Mouse (Mus musculus): ENCODE measurements at regions not wholly inside any gene's neighbourhood (a gene's known extent, or its start where the extent isn't known, plus 50 kb on each side); places are given as distances from the start of the nearest gene placed in this dataset.

DNA sequence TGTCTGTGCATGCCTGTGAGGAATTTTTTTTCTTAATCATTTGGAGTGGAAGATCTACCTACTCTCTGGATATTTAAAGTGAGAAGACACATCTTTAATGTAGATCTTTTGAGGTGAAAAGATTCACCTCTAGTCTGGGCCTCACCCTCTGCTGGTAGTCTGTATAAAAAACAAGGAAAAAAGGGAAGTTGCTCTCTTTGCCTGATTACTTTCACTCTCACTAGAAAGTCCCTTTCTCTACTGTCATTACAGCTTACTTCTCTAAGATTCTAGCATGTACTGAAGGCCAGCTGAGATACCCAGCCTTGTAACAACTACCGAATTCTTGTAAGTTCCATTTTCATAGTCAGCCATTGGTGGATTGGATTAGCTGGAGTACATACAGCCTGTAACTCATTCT is 3791.9 kb downstream of the 9330182O14Rik start:
- Histone ChIP-seq H3K4me3 (ENCODE audit: insufficient read depth, low read length) (no peak overlapping the region), H3K27ac (ENCODE audit: insufficient read depth, low read length) (no peak overlapping the region), H3K4me1 (ENCODE audit: control insufficient read depth, insufficient read depth, low read length) (no peaks in the 10 kb centered on the region)
- TF ChIP-seq POLR2A (IDR thresholded peaks at IDR 0.05; ENCODE audit: extremely low read depth, insufficient read depth, low read length) (no peak), CTCF (IDR thresholded peaks at IDR 0.05; ENCODE audit: extremely low read depth, insufficient read depth, low read length) (no peak)

DNA sequence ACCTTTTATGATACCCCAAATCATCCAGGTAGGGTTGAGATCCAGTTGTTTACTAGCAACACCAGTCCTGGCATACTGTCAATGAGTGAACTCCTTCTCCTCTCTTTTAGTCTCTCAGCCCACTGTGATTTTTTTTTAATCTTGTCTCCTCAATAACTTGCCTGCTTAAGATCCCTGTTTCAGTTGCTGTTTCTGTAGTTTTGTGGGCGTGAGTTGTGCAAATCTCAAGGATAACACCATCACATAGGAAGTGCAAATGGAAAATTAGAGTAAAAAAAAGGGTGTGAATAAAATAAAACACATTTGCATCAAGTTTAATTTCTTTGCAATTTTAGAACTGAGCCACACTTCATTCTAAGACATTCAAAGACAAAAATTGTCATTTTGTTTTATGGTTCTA is 3799.4 kb downstream of the 9330182O14Rik start:
- Histone ChIP-seq H3K4me3 (ENCODE audit: insufficient read depth, low read length) (no peak overlapping the region), H3K27ac (ENCODE audit: insufficient read depth, low read length) (no peak overlapping the region), H3K4me1 (ENCODE audit: control insufficient read depth, insufficient read depth, low read length) (peaks cover 1% of the 10 kb centered on the region; the same call in 1 of the 2 replicates)
- TF ChIP-seq POLR2A (IDR thresholded peaks at IDR 0.05; ENCODE audit: extremely low read depth, insufficient read depth, low read length) = no peak
- no peak for TF ChIP-seq CTCF (IDR thresholded peaks at IDR 0.05; ENCODE audit: extremely low read depth, insufficient read depth, low read length)

DNA sequence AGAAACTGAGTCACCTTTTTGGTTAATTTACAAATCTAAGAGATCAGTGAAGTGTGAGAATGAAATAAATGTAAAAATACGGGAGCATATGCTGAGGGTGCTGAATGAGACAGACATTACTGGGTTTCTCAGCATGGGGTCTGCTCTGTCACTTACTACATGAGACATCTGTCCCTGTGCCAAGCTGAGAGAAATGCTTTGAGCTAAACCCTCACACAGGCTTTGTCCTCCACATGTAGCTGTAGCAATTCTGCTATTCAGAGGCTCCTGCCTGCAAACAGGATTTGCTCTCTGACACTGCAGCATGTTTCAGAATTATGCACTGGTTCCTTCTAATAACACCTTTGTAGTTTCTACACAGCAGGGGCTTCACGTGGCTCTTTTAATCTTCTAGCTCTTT is 3806.3 kb downstream of the 9330182O14Rik start:
- no peak overlapping the region for H3K27ac ChIP-seq (ENCODE audit: insufficient read depth, low read length)
- no peaks in the 10 kb centered on the region for H3K4me1 ChIP-seq (ENCODE audit: control insufficient read depth, insufficient read depth, low read length)
- no peak for TF ChIP-seq CTCF (IDR thresholded peaks at IDR 0.05; ENCODE audit: extremely low read depth, insufficient read depth, low read length)
- TF ChIP-seq POLR2A (IDR thresholded peaks at IDR 0.05; ENCODE audit: extremely low read depth, insufficient read depth, low read length) = no peak
- H3K4me3 ChIP-seq (ENCODE audit: insufficient read depth, low read length) = no peak overlapping the region

DNA sequence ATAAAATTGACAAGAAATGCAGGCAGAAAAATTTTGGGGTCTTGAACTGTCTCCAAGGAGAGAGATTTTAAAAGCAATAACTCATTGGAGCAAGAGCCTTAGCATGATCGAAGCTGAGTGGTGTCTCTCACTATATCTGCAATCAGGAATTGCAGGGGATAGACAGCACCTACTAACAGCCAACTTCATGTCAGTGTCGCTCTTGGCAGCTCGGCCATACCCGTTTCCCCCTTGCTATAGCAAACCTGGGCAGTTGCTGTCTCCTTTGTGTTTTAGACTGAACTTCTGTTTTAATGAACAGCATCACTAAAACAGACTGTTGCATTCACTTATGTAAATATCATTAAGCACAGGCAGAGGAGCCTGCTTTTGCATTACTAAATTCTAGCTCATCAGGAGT is 3806.7 kb downstream of the 9330182O14Rik start:
- H3K27ac ChIP-seq (ENCODE audit: insufficient read depth, low read length) = no peak overlapping the region
- TF ChIP-seq CTCF (IDR thresholded peaks at IDR 0.05; ENCODE audit: extremely low read depth, insufficient read depth, low read length) (no peak), POLR2A (IDR thresholded peaks at IDR 0.05; ENCODE audit: extremely low read depth, insufficient read depth, low read length) (no peak)

DNA sequence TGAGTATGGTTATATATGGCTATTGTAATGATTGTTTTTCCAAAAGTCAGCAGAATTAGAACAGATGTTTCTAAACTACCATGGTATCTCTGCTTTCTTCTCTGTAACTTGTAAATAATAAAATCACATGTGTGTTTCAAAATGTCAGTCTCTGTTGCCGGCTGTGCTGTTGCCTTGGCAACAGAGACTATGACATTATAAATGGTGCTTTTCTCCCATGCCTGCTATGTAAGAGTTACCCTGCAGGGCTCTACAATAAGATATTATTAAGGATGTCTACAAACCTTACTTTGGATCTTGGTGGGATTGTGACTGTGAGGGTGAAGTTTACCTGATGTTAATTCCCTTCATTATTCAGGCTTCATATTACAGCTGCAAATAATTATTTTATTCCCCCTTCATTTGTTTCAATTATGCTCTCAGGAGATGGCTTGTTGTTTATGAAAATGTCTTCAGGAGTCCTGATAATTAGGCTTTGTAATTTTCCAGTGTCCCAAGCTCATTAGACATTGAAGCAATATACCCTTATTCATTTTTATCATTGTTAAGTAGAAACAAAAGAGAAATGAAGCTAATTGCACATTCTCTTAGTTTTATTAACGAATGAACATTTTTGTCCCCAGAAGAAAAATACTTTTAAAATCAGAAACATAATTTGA is 3808.0 kb downstream of the 9330182O14Rik start:
- Histone ChIP-seq H3K27ac (ENCODE audit: insufficient read depth, low read length) (no peak overlapping the region), H3K4me1 (ENCODE audit: control insufficient read depth, insufficient read depth, low read length) (no peaks in the 10 kb centered on the region), H3K4me3 (ENCODE audit: insufficient read depth, low read length) (no peak overlapping the region)
- no peak for TF ChIP-seq CTCF (IDR thresholded peaks at IDR 0.05; ENCODE audit: extremely low read depth, insufficient read depth, low read length)
- TF ChIP-seq POLR2A (IDR thresholded peaks at IDR 0.05; ENCODE audit: extremely low read depth, insufficient read depth, low read length) = no peak

More for the DNA sequence above, 3806.7 kb downstream of the 9330182O14Rik start:
- H3K4me3 ChIP-seq (ENCODE audit: insufficient read depth, low read length) = no peak overlapping the region
- H3K4me1 ChIP-seq (ENCODE audit: control insufficient read depth, insufficient read depth, low read length) = no peaks in the 10 kb centered on the region

DNA sequence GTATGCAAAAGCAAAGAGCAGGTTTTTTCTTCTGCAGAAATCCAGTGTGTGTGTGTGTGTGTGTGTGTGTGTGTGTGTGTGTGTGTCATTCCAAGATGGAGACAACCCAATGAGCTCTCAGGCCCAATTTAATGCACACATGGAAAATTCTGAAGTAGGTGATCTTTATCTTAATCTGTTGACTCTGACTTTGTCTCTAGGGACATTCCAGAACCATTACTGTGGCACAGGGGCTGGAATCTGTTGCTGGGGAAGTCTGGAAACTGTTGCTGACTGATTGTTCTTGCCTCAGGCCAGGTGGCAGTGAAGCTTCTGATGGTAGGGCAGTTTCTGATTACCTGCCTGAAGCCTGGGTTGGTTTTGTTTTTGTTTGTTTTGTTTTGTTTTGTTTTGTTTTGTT is 3850.8 kb downstream of the 9330182O14Rik start:
- Histone ChIP-seq H3K4me1 (ENCODE audit: control insufficient read depth, insufficient read depth, low read length) (no peaks in the 10 kb centered on the region), H3K27ac (ENCODE audit: insufficient read depth, low read length) (no peak overlapping the region), H3K4me3 (ENCODE audit: insufficient read depth, low read length) (no peak overlapping the region)
- TF ChIP-seq CTCF (IDR thresholded peaks at IDR 0.05; ENCODE audit: extremely low read depth, insufficient read depth, low read length) (no peak), POLR2A (IDR thresholded peaks at IDR 0.05; ENCODE audit: extremely low read depth, insufficient read depth, low read length) (no peak)

DNA sequence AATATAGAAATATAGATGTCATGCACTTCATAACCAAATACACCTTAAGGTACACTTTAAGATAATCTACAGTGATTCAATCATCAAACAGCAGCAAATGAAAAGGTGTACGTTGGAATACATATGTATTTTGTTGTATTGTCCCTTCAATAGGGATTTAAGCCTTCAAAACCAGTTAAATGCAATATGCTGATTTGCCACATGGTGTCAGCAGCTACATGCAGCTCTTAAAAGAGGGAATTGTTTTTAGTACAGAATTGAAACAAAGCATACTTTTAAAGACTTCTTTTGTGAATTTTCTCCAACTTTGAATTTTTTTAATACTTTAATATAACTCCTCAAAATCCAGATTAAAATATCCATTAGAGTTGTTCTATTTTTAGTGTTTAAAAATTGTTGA is 3857.1 kb downstream of the 9330182O14Rik start:
- TF ChIP-seq POLR2A (IDR thresholded peaks at IDR 0.05; ENCODE audit: extremely low read depth, insufficient read depth, low read length) = no peak
- no peak for TF ChIP-seq CTCF (IDR thresholded peaks at IDR 0.05; ENCODE audit: extremely low read depth, insufficient read depth, low read length)
- Histone ChIP-seq H3K4me3 (ENCODE audit: insufficient read depth, low read length) (no peak overlapping the region), H3K4me1 (ENCODE audit: control insufficient read depth, insufficient read depth, low read length) (no peaks in the 10 kb centered on the region), H3K27ac (ENCODE audit: insufficient read depth, low read length) (no peak overlapping the region)

DNA sequence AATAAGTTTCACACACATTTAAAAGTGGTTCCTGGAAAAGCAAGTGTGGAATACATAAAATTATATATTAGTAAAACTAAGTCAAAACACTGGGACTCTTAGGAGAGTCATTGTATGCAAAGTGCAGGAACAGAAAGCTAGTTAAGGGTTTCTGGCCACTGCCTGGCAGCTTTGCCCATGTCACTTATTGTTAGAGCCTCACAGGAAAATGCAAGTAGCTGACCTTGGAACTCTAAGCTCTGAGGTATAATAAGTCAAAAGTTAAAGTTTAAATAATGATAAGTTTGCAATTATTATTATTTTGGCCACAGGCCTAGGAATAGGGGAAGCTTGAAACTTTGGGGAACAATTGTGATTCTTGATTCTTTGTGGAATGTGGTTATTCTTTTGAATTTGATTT is 3858.8 kb downstream of the 9330182O14Rik start:
- Histone ChIP-seq H3K27ac (ENCODE audit: insufficient read depth, low read length) (no peak overlapping the region), H3K4me3 (ENCODE audit: insufficient read depth, low read length) (no peak overlapping the region), H3K4me1 (ENCODE audit: control insufficient read depth, insufficient read depth, low read length) (no peaks in the 10 kb centered on the region)
- TF ChIP-seq POLR2A (IDR thresholded peaks at IDR 0.05; ENCODE audit: extremely low read depth, insufficient read depth, low read length) (no peak), CTCF (IDR thresholded peaks at IDR 0.05; ENCODE audit: extremely low read depth, insufficient read depth, low read length) (no peak)

DNA sequence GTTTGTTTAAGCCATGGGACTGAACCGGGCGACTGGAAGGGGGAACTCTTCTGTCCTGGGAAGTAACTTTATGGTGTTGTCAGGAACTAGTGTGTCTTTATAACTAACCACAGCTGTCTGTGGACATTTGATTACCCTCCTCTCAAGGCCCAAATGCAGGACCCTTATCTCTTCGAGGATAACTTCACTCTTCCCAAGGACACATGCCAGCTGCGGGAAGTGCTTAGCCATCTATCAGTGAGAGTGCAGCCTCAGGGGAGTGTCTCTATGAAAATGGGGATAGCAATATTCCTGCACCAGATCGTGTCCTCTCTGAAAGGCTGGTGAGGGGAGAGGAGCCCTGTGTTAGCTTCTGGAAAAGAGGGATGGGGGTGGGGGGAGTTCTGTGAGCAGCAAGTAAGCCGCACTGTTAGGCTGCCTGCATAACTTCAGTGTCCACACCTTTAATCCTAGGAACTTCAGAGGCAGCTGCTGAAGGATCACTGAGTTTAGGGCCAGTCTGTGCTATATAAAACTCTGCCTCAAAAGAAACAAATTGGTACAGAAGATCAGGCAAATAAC is 3892.4 kb downstream of the 9330182O14Rik start:
- TF ChIP-seq CTCF (IDR thresholded peaks at IDR 0.05; ENCODE audit: extremely low read depth, insufficient read depth, low read length) (no peak), POLR2A (IDR thresholded peaks at IDR 0.05; ENCODE audit: extremely low read depth, insufficient read depth, low read length) (no peak)
- Histone ChIP-seq H3K4me3 (ENCODE audit: insufficient read depth, low read length) (no peak overlapping the region), H3K4me1 (ENCODE audit: control insufficient read depth, insufficient read depth, low read length) (no peaks in the 10 kb centered on the region), H3K27ac (ENCODE audit: insufficient read depth, low read length) (no peak overlapping the region)

DNA sequence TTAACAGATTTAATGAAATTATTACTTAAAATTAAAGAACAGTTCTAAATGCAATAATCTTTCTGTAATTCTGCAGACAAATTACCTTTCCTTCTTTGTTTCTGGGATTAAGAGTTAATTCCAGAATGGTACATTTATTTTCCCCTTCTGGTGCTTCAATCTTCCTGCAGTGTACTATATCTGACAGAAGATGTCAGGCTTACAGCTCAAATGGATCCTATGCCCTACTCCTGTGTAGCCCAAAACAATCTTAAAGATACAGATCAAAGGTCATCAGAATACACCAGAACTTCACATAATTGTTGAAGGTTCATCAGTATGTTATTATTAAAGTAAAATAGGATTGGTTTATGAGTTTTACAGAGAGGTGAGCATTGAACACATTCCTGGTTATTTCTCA is 3901.7 kb downstream of the 9330182O14Rik start:
- 0 out of 2 replicates have a peak, but pooled peaks have one; percentile 15 for TF ChIP-seq CTCF (IDR thresholded peaks at IDR 0.05; ENCODE audit: extremely low read depth, insufficient read depth, low read length)
- no peak for TF ChIP-seq POLR2A (IDR thresholded peaks at IDR 0.05; ENCODE audit: extremely low read depth, insufficient read depth, low read length)
- Histone ChIP-seq H3K4me1 (ENCODE audit: control insufficient read depth, insufficient read depth, low read length) (no peaks in the 10 kb centered on the region), H3K27ac (ENCODE audit: insufficient read depth, low read length) (no peak overlapping the region), H3K4me3 (ENCODE audit: insufficient read depth, low read length) (no peak overlapping the region)

Data from cortical plate, adult 2 months (tissue).